Mouse (Mus musculus): Measurements from ENCODE around the gene Abcg8.

- TF ChIP-seq POLR2A (IDR thresholded peaks at IDR 0.05; ENCODE audit: extremely low read depth, insufficient read depth, low read length), result no peak
- TF ChIP-seq CTCF (IDR thresholded peaks at IDR 0.05; ENCODE audit: extremely low read depth, insufficient read depth, low read length), result no peak
Measured at GRCm38 (mm10) chr17:84716252-84716872, 40.3 kb downstream of the Abcg8 start.
